Comparison of ENCODE assay signal across 24 mouse cellular contexts in genomic region chr16:69880712-69881111, GRCm38 (mm10). TPM values are rescaled to one million over a fixed set of nuclear protein-coding genes. Genes with fewer than 3 reads are reported as not detected.
"Had no signal": no experiment of that assay in that cellular context is flagged by ENCODE, and none has a peak within 500 bp of the region (broad histone marks: within the 10 kb centered on the region; RNA-seq: fewer than 3 reads in every experiment).

No protein-coding gene starts in this region.

- DNase-seq: kidney, adult 8-10 months; kidney, postnatal 25 days; lung, adult 2 months; lung, postnatal 10 days; lung, postnatal 4 days; right cerebral cortex, postnatal 14 days; thymus, adult 2 months; thymus, postnatal 25 days had no signal

- H3K36me3 ChIP-seq: limb, embryonic 10.5 days; liver, embryonic 15.5 days; stomach, embryonic 15.5 days had no signal

- H3K4me1 ChIP-seq: limb, embryonic 10.5 days; liver, embryonic 15.5 days; stomach, embryonic 15.5 days had no signal

- H3K4me2 ChIP-seq: liver, embryonic 11.5 days; liver, embryonic 15.5 days; midbrain, embryonic 11.5 days; stomach, embryonic 15.5 days had no signal

- H3K27me3 ChIP-seq: liver, embryonic 15.5 days; stomach, embryonic 15.5 days had no signal

- ATAC-seq: intestine, postnatal 0 days had no signal

- H3K9me3 ChIP-seq: limb, embryonic 10.5 days; liver, embryonic 15.5 days; stomach, embryonic 15.5 days had no signal

- H3K9ac ChIP-seq: liver, embryonic 15.5 days; stomach, embryonic 15.5 days had no signal

- H3K27ac ChIP-seq: left cerebral cortex, adult 2 months; limb, embryonic 10.5 days; liver, embryonic 15.5 days; stomach, embryonic 15.5 days had no signal

- H3K4me3 ChIP-seq: left cerebral cortex, adult 2 months; limb, embryonic 10.5 days; liver, embryonic 15.5 days; myocyte; stomach, embryonic 15.5 days had no signal

RNA-seq across cellular contexts. Expression of gene Speer2, which starts 17.2 kb away (rescaled TPM):
- total RNA-seq: layer of hippocampus, postnatal 25 days; left cerebral cortex, adult 2 months; left cerebral cortex, postnatal 14 days; megakaryocyte, adult 5-6 weeks; neutrophil, adult 5-6 weeks had no signal
- polyA plus RNA-seq: intestine, postnatal 0 days; kidney, embryonic 16.5 days; limb, embryonic 10.5 days; limb, embryonic 14.5 days; liver, embryonic 11.5 days; liver, embryonic 15.5 days; lung, adult 2 months; midbrain, embryonic 11.5 days; myocyte; spleen, adult 2 months; stomach, embryonic 15.5 days; thymus, adult 2 months; urinary bladder, adult 2 months had no signal
